Mouse (Mus musculus): Measurements from ENCODE around the gene Slc30a2.
"Not testable (repeated sequence)": the region's sequence is repeated elsewhere in the genome, so short reads cannot be mapped to it uniquely, and the experiment has no call there.

Gene Slc30a2

GRCm38 (mm10) chr4:134356591-134357460 is 13.8 kb downstream of the Slc30a2 start:
- DNase-seq (ENCODE audit: extremely low read depth, low read depth, low spot score), result no peak

- DNase-seq (ENCODE audit: extremely low read depth, low read depth, low spot score), result no peak
Measured at GRCm38 (mm10) chr4:134357461-134357771, 14.4 kb downstream of the Slc30a2 start.

GRCm38 (mm10) chr4:134359649-134360048 is 16.7 kb downstream of the Slc30a2 start:
- DNase-seq (ENCODE audit: extremely low read depth, low read depth, low spot score), result no peak

GRCm38 (mm10) chr4:134361215-134361614 is 18.2 kb downstream of the Slc30a2 start:
- DNase-seq (ENCODE audit: extremely low read depth, low read depth, low spot score), result no peak

- DNase-seq (ENCODE audit: extremely low read depth, low read depth, low spot score), result no peak
Measured at GRCm38 (mm10) chr4:134362124-134362523, 19.1 kb downstream of the Slc30a2 start.

- no peak for DNase-seq (ENCODE audit: extremely low read depth, low read depth, low spot score)
Measured at GRCm38 (mm10) chr4:134362586-134362985, 19.6 kb downstream of the Slc30a2 start.

- no peak for DNase-seq (ENCODE audit: extremely low read depth, low read depth, low spot score)
Measured at GRCm38 (mm10) chr4:134365280-134365679, 22.3 kb downstream of the Slc30a2 start.

- DNase-seq (ENCODE audit: extremely low read depth, low read depth, low spot score), result no peak
Measured at GRCm38 (mm10) chr4:134370649-134371221, 27.8 kb downstream of the Slc30a2 start.

- no peak for DNase-seq (ENCODE audit: extremely low read depth, low read depth, low spot score)
Measured at GRCm38 (mm10) chr4:134371316-134371855, 28.4 kb downstream of the Slc30a2 start.

GRCm38 (mm10) chr4:134372294-134372747 is 29.3 kb downstream of the Slc30a2 start:
- no peak for DNase-seq (ENCODE audit: extremely low read depth, low read depth, low spot score)

GRCm38 (mm10) chr4:134373295-134373694 is 30.3 kb downstream of the Slc30a2 start:
- DNase-seq (ENCODE audit: extremely low read depth, low read depth, low spot score), result no peak

GRCm38 (mm10) chr4:134374306-134374705 is 31.3 kb downstream of the Slc30a2 start:
- no peak for DNase-seq (ENCODE audit: extremely low read depth, low read depth, low spot score)

GRCm38 (mm10) chr4:134378089-134378615 is 35.2 kb downstream of the Slc30a2 start:
- DNase-seq (ENCODE audit: extremely low read depth, low read depth, low spot score), result no peak

GRCm38 (mm10) chr4:134379510-134379909 is 36.5 kb downstream of the Slc30a2 start:
- no peak for DNase-seq (ENCODE audit: extremely low read depth, low read depth, low spot score)

GRCm38 (mm10) chr4:134383750-134384149 is 40.8 kb downstream of the Slc30a2 start, which contains the start of gene Extl1:
Gene Extl1 (minus strand): TSS chr4:134383850.
- not testable (repeated sequence) for DNase-seq (ENCODE audit: extremely low read depth, low read depth, low spot score)

- DNase-seq (ENCODE audit: extremely low read depth, low read depth, low spot score), result no peak
Measured at GRCm38 (mm10) chr4:134387268-134387667, 44.3 kb downstream of the Slc30a2 start.

GRCm38 (mm10) chr4:134388397-134388796 is 45.4 kb downstream of the Slc30a2 start:
- no peak for DNase-seq (ENCODE audit: extremely low read depth, low read depth, low spot score)

- DNase-seq (ENCODE audit: extremely low read depth, low read depth, low spot score), result no peak
Measured at GRCm38 (mm10) chr4:134391636-134392035, 48.7 kb downstream of the Slc30a2 start.

GRCm38 (mm10) chr4:134392595-134392994 is 49.6 kb downstream of the Slc30a2 start:
- no peak for DNase-seq (ENCODE audit: extremely low read depth, low read depth, low spot score)

- DNase-seq (ENCODE audit: extremely low read depth, low read depth, low spot score), result no peak
Measured at GRCm38 (mm10) chr4:134393026-134393425, 50.0 kb downstream of the Slc30a2 start.

- DNase-seq (ENCODE audit: extremely low read depth, low read depth, low spot score), result no peak
Measured at GRCm38 (mm10) chr4:134395142-134395541, 52.2 kb downstream of the Slc30a2 start.

Measured in fat pad, adult 2 months (tissue).